Mouse (Mus musculus) spleen, postnatal 14 days (tissue): ENCODE results near the gene Skint10.

ENCODE experiments used
- DNase-seq, 2 experiments: peaks; one replicate each; pipeline ENCODE4 v3.0.0; 2021 to 2022; ENCODE audit warnings: low spot score in 2 of 2

Gene Skint10

DNA sequence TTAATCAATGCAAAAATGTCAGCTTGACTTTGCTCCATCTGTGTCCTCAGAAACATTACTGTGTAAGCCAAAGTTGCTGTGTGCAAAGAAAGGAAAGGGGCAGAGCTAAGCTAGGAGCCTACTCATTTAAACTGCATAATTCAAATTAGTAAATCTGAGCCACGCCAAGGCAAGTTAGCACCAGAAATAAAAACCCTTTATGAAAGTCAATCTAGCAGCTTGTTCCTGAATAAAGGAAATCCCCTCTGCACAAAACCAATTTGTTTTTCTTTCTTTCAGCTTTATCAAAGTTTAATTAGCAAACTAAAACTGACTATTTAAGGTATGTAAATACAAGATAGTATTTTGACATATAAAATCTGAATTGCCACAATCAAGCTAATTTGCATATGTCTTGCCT lies at the start of gene Skint10:
Skint10 (minus strand) TSS at position 101 of the 400 bp plus-strand sequence.
- DNase-seq: no peak

DNA sequence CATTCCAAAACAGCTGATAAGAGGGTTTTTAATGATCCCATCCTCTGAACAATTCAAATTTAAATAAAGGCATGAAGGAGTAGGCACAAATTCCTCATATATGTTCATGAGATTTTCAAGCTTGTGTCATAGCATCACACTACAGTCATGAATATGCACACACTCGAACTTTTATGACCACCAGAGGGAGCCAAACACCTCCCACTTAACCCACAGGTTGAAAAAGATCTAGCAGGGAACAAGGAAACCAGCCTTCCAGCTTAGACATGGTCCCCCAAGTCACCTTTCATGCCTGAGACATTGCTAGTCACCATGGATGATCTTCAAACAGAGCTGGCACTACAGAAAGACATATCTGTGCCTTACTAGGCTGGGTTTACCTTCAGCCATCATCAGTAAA lies 16.0 kb upstream of the Skint10 start:
- DNase-seq: no peak
